Mouse (Mus musculus) cerebellum, adult 2 months (tissue): ENCODE results near the gene Psmb4. TPM values are rescaled to one million over a fixed set of nuclear protein-coding genes. Genes with fewer than 3 reads are reported as not detected.

ENCODE experiments used
- DNase-seq, 2 experiments: peaks; one replicate each; pipeline ENCODE4 v3.0.0; 2021
- H3K27ac ChIP-seq: fragments of 200-500 bp; 2 replicates; pipeline ENCODE4 v1.5.1; 2012; ENCODE audit warnings: low read length, control low read depth, inconsistent platforms; ENCODE audit not compliant: insufficient read depth
- H3K27me3 ChIP-seq: fragments of 200-500 bp; 2 replicates; pipeline ENCODE4 v1.6.1; 2012; ENCODE audit warnings: inconsistent platforms, mild to moderate bottlenecking, low read length, moderate library complexity; ENCODE audit not compliant: control insufficient read depth, insufficient read depth
- H3K4me1 ChIP-seq: fragments of 200-500 bp; 2 replicates; pipeline ENCODE4 v1.6.1; 2011; ENCODE audit warnings: low read length; ENCODE audit not compliant: control insufficient read depth, insufficient read depth
- H3K4me3 ChIP-seq: fragments of 200-500 bp; replicated peaks from 2 replicates; pipeline ENCODE3; 2011; ENCODE audit warnings: mild to moderate bottlenecking, low read depth, low read length, control low read depth; ENCODE audit not compliant: insufficient read depth
- CTCF ChIP-seq: fragments of 200-500 bp; IDR thresholded peaks from 2 replicates; pipeline ENCODE4 v1.5.1; 2011; ENCODE audit warnings: low read depth, mild to moderate bottlenecking, control low read depth, low read length, moderate library complexity, borderline replicate concordance; ENCODE audit not compliant: insufficient read depth
- POLR2A ChIP-seq: fragments of 200-500 bp; IDR thresholded peaks from 2 replicates; pipeline ENCODE4 v1.6.1; 2011; ENCODE audit warnings: low read length, control low read depth, borderline replicate concordance; ENCODE audit not compliant: insufficient read depth
- WGBS: fragments of 180-500 bp; shearing (Covaris S2); methylation state at CpG from one replicate; pipeline ENCODE4 v1.1.7; 2018; 5-methylcytosine and 5-hydroxymethylcytosine counted together
- polyA plus RNA-seq: library from polyadenylated mRNA; depleted of rRNA; stranded (reverse); fragments of >200 nt; gene quantifications from 2 replicates; pipeline ENCODE4 v1.2.3, GENCODE M21; 2012

Gene Psmb4
- polyA plus RNA-seq, 1 experiment, result 298 TPM

- Histone ChIP-seq H3K27me3 (no peaks in the 10 kb centered on the region), H3K27ac (no peak overlapping the region), H3K4me1 (no peaks in the 10 kb centered on the region), H3K4me3 (no peak overlapping the region)
- TF ChIP-seq POLR2A, result no peak
- no peak for TF ChIP-seq CTCF
- no peak for DNase-seq
- 75% methylated on average over 8 of the region's 8 CpGs for WGBS
Measured at GRCm38 (mm10) chr3:94924688-94925087, 37.9 kb upstream of the Psmb4 start.

DNA sequence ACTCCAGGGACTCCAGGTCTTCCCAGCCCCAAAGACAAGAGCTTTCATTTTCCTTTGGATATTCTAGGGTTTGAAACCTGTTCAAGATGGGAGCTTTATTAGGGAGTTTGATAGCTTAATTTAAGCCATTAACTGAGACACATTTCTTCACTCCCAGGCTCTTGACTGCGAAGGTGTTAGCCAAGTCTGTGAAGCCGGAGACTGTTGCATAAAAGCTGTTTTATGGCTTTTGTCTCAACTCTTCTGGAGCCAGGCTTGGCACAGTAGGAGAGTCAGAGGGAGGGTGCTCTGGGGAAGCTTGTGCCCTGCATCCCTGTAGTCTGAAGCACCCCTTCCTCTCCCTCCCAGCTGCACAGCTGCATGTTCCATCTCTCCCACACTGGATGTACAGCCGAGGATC lies 35.6 kb upstream of the Psmb4 start:
- 37% methylated on average over 3 of the region's 3 CpGs for WGBS
- TF ChIP-seq CTCF (no peak), POLR2A (no peak)
- no peaks in the 10 kb centered on the region for H3K27me3 ChIP-seq
- DNase-seq, result no peak
- no peak overlapping the region for H3K4me3 ChIP-seq
- H3K27ac ChIP-seq, result no peak overlapping the region
- no peaks in the 10 kb centered on the region for H3K4me1 ChIP-seq

DNA sequence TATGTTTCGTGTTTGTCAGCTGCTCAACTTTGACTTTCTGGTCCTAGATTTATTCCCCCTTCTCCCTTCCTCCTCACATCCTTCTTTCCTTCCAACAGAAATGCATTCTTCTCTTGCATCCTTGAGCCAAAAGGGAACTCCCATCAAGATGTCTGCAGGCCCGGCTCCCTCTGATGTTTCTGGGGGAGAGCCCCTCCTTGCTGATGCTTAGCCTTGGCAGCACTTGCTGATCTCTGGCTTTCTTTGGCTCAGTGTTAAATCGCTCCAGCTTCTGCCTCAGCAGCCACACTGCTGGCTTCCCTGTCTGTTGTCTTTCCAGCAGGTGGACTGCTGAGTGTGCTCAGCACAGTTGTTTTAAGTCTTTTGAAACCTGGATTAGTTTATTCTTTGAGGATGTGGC lies 34.3 kb upstream of the Psmb4 start:
- 23% methylated on average over 3 of the region's 3 CpGs for WGBS
- no peaks in the 10 kb centered on the region for H3K27me3 ChIP-seq
- no peak overlapping the region for H3K27ac ChIP-seq
- H3K4me3 ChIP-seq, result no peak overlapping the region
- TF ChIP-seq POLR2A (no peak), CTCF (no peak)
- DNase-seq, result no peak
- no peaks in the 10 kb centered on the region for H3K4me1 ChIP-seq

GRCm38 (mm10) chr3:94918845-94919244 lies 32.1 kb upstream of the Psmb4 start:
- H3K4me3 ChIP-seq, result no peak overlapping the region
- no peaks in the 10 kb centered on the region for H3K27me3 ChIP-seq
- H3K27ac ChIP-seq, result no peak overlapping the region
- WGBS, result 71% methylated on average over 4 of the region's 4 CpGs
- no peak for TF ChIP-seq POLR2A
- TF ChIP-seq CTCF, result no peak
- no peaks in the 10 kb centered on the region for H3K4me1 ChIP-seq
- DNase-seq, result no peak

DNA sequence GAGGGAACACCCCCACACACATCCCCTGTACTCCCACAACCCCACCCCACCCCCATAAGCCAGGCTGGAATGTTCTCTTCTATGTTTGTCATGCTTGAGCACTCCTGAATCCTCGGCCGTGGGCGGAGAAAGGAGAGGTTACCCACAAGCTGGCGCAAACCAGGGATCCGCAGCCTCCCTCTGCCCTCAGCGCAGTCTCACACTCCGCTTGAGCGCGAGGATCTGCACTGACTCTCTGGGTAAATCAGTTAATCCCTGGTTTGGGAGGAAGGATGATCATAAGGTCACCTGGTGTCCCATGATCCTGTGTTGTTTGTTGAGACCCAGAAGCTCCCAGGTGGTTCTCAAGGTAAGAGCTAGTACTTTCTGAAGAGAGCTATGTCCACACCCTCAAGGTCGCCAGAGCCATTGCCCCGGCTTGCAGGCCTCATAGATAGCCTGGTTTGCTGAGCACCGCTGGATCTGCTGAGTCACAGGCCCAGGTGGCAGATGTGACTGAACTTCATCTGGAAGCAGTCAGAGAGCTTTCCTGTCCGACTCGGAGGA lies 31.1 kb upstream of the Psmb4 start:
- no peaks in the 10 kb centered on the region for H3K27me3 ChIP-seq
- 43% methylated on average over 14 of the region's 14 CpGs for WGBS

DNA sequence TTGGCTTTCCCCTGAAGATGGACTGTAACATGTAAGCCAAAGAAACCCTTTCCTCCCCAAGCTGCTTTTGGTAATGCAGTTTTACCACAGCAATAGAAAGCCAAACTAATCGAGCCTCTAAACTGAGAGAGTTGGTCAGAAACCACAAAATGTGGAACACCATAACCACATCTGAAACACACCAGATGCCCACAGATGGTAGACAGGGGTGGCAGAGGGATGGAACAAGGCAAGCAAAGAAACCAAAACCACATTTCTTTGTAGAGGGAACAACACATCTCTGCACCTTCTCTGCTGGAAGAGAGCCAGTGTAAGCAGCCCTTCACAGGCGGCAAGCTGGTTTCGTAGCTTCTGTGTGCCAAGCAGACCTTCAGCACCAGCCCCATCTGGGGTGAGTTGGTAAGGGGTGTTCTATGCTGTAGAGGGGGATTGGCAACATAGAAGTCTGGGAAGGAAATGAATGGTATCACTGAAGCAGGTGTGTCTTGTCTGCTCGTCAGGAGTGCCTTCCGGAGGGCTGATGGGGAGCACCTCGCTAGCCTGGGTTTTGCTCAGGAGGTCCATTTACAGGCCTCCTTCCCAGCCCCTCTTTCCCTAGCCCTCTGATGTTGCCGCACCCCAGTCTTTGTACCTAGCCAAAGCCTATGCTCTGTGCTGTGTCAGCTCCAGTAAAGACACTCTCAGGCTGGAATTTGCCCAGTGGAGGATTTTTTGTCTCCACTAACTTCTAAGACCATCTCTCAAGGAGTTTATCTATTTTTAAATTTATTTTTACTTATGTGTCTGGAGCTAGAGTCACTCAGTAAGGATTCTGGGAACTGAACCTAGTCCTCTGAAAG lies 29.4 kb upstream of the Psmb4 start:
- TF ChIP-seq CTCF (no peak), POLR2A (no peak)
- no peak overlapping the region for H3K27ac ChIP-seq
- DNase-seq, result no peak
- H3K4me1 ChIP-seq, result no peaks in the 10 kb centered on the region
- no peaks in the 10 kb centered on the region for H3K27me3 ChIP-seq
- WGBS, result 54% methylated on average over 7 of the region's 7 CpGs
- no peak overlapping the region for H3K4me3 ChIP-seq

More for the DNA sequence above, 31.1 kb upstream of the Psmb4 start:
- no peak overlapping the region for H3K4me3 ChIP-seq
- no peak overlapping the region for H3K27ac ChIP-seq
- no peak for DNase-seq
- TF ChIP-seq CTCF (no peak), POLR2A (no peak)
- H3K4me1 ChIP-seq, result no peaks in the 10 kb centered on the region

DNA sequence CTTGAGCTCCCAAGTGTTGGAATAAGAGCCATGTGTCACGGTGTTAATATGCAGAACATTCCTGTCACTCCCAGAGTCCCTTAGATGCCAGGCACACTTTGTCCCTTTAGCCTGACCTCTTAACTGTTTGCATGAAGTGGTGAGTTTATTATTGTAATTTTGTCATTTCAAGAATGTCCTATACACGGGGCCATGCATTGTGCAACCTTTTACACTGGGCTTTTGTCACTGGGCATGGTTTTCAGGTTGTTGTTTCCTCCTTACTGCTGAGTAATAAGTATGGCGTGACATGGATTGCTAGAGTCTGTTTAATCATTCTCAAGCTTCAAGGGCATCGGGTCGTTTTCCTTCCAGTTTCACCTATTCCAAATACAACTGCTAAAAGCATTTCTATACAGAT lies 27.0 kb upstream of the Psmb4 start:
- 67% methylated on average over 5 of the region's 5 CpGs for WGBS
- no peak overlapping the region for H3K4me3 ChIP-seq

DNA sequence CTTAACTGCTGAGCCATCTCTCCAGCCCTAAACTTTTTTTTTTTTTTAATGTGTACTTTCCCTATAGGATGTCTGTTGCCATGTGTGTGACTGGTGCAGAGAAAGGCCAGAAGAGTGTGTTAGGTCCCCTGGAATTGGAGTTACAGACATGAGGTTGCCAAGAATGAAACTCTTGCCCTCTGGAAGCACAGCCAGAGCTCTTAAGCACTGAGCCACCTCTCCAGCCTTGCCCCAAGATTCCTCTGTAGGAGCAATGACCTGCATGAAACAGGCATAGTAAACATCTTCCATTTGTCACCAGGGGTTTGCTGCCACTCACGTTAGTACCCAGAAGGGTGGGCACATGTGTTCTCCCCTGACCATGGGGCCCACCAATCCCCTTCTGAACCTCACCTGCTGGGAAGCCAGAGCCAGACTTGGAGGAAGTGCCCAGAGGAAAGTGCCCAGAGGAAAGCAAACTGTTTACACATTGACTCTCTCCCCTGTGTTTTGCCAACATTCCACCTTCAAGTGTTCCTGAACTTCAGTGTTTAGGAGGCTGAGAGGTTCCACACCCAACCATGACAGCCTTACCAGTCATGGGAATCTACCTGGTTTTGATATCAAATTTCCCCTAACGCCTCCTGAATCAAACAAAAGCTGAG lies 24.4 kb upstream of the Psmb4 start:
- Histone ChIP-seq H3K27ac (no peak overlapping the region), H3K4me1 (no peaks in the 10 kb centered on the region), H3K4me3 (no peak overlapping the region), H3K27me3 (no peaks in the 10 kb centered on the region)
- no peak for DNase-seq
- WGBS, result 64% methylated on average over 2 of the region's 2 CpGs
- no peak for TF ChIP-seq POLR2A
- TF ChIP-seq CTCF, result no peak

More for the DNA sequence above, 27.0 kb upstream of the Psmb4 start:
- H3K27ac ChIP-seq, result no peak overlapping the region
- H3K4me1 ChIP-seq, result no peaks in the 10 kb centered on the region
- no peak for DNase-seq
- no peaks in the 10 kb centered on the region for H3K27me3 ChIP-seq
- TF ChIP-seq POLR2A (no peak), CTCF (no peak)
